Mouse (Mus musculus) myocyte (in vitro differentiated cells): ENCODE data around the gene Hes6. TPM values are rescaled to one million over a fixed set of nuclear protein-coding genes. Genes with fewer than 3 reads are reported as not detected.

Experiments
- H3K27me3 ChIP-seq: one replicate; pipeline ENCODE4 v1.6.1; 2011; ENCODE audit not compliant: control insufficient read depth, insufficient read depth, insufficient read length
- H3K36me3 ChIP-seq: one replicate; pipeline ENCODE4 v1.6.1; 2011; ENCODE audit not compliant: control insufficient read depth, insufficient read depth
- H3K4me2 ChIP-seq: one replicate; pipeline ENCODE4 v1.6.1; 2011; ENCODE audit warnings: low read depth, control low read depth
- H3K4me3 ChIP-seq: one replicate; pipeline ENCODE4 v1.5.1; 2011; ENCODE audit warnings: mild to moderate bottlenecking, control low read depth, moderate library complexity
- H3K79me2 ChIP-seq: one replicate; pipeline ENCODE4 v1.6.1; 2011; ENCODE audit not compliant: control insufficient read depth, insufficient read depth
- H3ac ChIP-seq: one replicate; pipeline ENCODE4 v1.6.1; 2011; ENCODE audit not compliant: control insufficient read depth, insufficient read length
- CEBPB ChIP-seq: IDR thresholded peaks from 2 replicates; pipeline ENCODE4 v1.6.1; 2011; ENCODE audit warnings: mild to moderate bottlenecking, moderate library complexity; ENCODE audit not compliant: poor library complexity, insufficient read depth, severe bottlenecking
- E2F4 ChIP-seq: IDR thresholded peaks from one replicate; pipeline ENCODE4 v1.6.1; 2011; ENCODE audit warnings: mild to moderate bottlenecking, control low read depth, moderate library complexity; ENCODE audit not compliant: insufficient read depth
- MAX ChIP-seq: IDR thresholded peaks from one replicate; pipeline ENCODE4 v1.6.1; 2011; ENCODE audit warnings: low read depth, mild to moderate bottlenecking, control low read depth
- MYOD1 ChIP-seq, 3 experiments: IDR thresholded peaks; one replicate each; pipeline ENCODE4 v1.6.1; 2011; ENCODE audit warnings: control low read depth in 2 of 3, low read depth in 2 of 3, mild to moderate bottlenecking in 2 of 3, moderate library complexity in 1 of 3; ENCODE audit not compliant: insufficient read length in 2 of 3, control insufficient read depth in 1 of 3
- MYOG ChIP-seq, 3 experiments: IDR thresholded peaks; one replicate each; pipeline ENCODE4 v1.6.1; 2011; ENCODE audit warnings: control low read depth in 2 of 3, low read depth in 2 of 3, mild to moderate bottlenecking in 2 of 3; ENCODE audit not compliant: insufficient read length in 2 of 3, control insufficient read depth in 1 of 3, insufficient read depth in 1 of 3
- POLR2A ChIP-seq: IDR thresholded peaks from one replicate; pipeline ENCODE4 v1.6.1; 2011; ENCODE audit warnings: low read depth, mild to moderate bottlenecking, control low read depth, moderate library complexity; ENCODE audit not compliant: insufficient read length
- POLR2AphosphoS2 ChIP-seq: IDR thresholded peaks from one replicate; pipeline ENCODE4 v1.6.1; 2011; ENCODE audit warnings: low read depth, control low read depth; ENCODE audit not compliant: insufficient read length
- REST ChIP-seq: IDR thresholded peaks from one replicate; pipeline ENCODE4 v1.6.1; 2011; ENCODE audit warnings: mild to moderate bottlenecking, control low read depth, moderate library complexity; ENCODE audit not compliant: insufficient read depth, insufficient read length
- SRF ChIP-seq: IDR thresholded peaks from one replicate; pipeline ENCODE4 v1.6.1; 2011; ENCODE audit warnings: low read depth; ENCODE audit not compliant: control insufficient read depth, insufficient read length
- TCF12 ChIP-seq: IDR thresholded peaks from one replicate; pipeline ENCODE4 v1.6.1; 2011; ENCODE audit warnings: mild to moderate bottlenecking, control low read depth; ENCODE audit not compliant: poor library complexity, insufficient read depth, severe bottlenecking
- TCF3 ChIP-seq: IDR thresholded peaks from one replicate; pipeline ENCODE4 v1.6.1; 2011; ENCODE audit warnings: low read depth, control low read depth; ENCODE audit not compliant: insufficient read length
- USF1 ChIP-seq: IDR thresholded peaks from one replicate; pipeline ENCODE4 v1.6.1; 2011; ENCODE audit warnings: low read depth, mild to moderate bottlenecking, control low read depth, moderate library complexity
- polyA plus RNA-seq: library from polyadenylated mRNA; unstranded; fragments of >200 nt; fragmentation: generic; extraction: Trizol; gene quantifications from one replicate; pipeline ENCODE4 v1.2.1, GENCODE M21; 2012; ENCODE audit warnings: missing spikeins

The Hes6 gene
- polyA plus RNA-seq, 1 experiment, result 250 TPM

DNA sequence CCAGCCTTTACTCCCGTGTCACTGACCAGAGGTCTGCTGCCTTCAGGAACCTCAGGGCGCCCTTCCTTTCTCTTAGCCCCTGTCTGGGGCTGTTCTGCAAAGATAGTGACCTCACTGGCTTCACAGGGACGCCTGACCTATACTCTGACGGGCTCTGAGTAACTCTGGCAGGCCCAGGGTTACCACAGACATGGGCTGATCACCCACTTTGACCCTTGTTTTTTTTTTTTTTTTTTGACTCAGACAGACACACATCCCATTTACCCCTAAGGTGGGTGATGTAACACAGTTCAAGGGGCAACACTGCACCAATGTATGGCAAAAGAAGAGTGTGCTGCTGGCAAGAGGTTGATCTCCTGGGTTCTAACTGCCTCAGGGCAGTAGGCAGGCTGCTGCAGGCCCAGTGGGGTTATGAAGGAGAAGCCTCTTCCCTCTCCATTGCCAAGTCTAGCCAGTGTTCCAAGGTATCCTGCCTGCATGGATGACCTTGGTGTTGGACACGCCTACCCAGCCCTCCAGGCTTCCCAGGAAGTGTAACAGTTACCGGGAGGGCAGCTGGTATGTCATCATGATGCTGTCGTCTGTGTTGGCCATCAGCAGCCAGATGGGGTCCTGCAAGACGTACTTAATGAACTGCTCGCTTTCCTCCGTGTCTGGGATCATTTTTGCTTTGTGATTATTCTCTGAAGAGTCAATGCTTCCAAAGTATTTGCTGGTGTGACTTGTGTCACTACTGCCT lies 6.2 kb upstream of the Hes6 start:
- peaks cover 7% of the 10 kb centered on the region for H3K36me3 ChIP-seq
- no peaks in the 10 kb centered on the region for H3K79me2 ChIP-seq
- H3K4me3 ChIP-seq, result no peak overlapping the region
- no peak for TF ChIP-seq MAX
- no peak for TF ChIP-seq E2F4
- no peak overlapping the region for H3ac ChIP-seq
- H3K4me2 ChIP-seq, result no peak overlapping the region
- H3K27me3 ChIP-seq, result no peaks in the 10 kb centered on the region

DNA sequence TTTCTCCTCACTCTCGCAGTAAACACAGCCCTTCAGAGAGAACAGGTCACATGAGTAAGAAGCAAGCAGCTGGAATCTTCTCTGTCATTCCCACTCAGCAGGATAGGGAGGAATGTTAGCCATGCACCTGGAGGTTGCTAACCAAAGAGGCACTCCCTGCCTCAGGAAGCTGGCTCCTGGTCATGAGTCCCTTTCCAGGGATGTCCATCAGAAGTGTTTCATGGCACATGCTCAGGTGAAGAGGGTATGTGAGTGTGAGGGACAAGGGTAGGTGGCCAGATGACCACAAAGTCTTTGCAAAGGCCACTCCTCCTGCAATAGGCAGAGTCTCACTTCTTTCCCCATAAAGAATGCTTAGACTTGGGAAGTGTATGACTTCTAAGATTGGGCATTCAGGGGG lies 4.2 kb upstream of the Hes6 start:
- TF ChIP-seq POLR2AphosphoS2 (no peak), MYOD1 (IDR thresholded peaks at IDR 0.05; ENCODE audit: control insufficient read depth in 1 of 3, insufficient read length in 2 of 3, low read depth in 2 of 3) (peak in 1 of 3 experiments; percentile 30)
- Histone ChIP-seq H3ac (no peak overlapping the region), H3K4me2 (no peak overlapping the region), H3K79me2 (no peaks in the 10 kb centered on the region), H3K36me3 (peaks cover 7% of the 10 kb centered on the region), H3K4me3 (no peak overlapping the region), H3K27me3 (no peaks in the 10 kb centered on the region)

DNA sequence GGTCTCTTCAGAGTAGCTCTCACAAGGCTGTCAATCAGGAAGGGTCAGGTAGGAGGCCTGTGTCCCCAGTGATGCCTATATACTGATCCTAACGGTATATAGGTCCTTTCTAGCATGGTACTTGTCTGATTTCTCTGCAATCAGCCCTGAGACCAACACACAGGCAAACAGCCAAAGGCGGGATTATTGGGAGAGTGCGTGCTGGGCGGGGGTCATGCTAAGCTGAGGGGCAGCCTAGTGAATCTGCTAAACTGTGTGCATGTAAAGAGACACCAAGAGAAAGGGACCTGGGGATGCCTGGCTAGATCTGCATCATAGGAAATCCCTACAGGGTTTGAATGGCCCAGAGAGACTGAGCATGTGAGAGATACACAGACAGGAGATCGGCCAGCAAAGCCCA lies 1.5 kb upstream of the Hes6 start:
- no peaks in the 10 kb centered on the region for H3K36me3 ChIP-seq
- peak overlapping the region; percentile 99 for H3K4me2 ChIP-seq
- no peaks in the 10 kb centered on the region for H3K79me2 ChIP-seq
- no peak overlapping the region for H3K4me3 ChIP-seq
- TF ChIP-seq POLR2A (no peak), TCF12 (no peak), MAX (no peak), POLR2AphosphoS2 (no peak), TCF3 (no peak)
- H3K27me3 ChIP-seq, result no peaks in the 10 kb centered on the region
- H3ac ChIP-seq, result no peak overlapping the region

DNA sequence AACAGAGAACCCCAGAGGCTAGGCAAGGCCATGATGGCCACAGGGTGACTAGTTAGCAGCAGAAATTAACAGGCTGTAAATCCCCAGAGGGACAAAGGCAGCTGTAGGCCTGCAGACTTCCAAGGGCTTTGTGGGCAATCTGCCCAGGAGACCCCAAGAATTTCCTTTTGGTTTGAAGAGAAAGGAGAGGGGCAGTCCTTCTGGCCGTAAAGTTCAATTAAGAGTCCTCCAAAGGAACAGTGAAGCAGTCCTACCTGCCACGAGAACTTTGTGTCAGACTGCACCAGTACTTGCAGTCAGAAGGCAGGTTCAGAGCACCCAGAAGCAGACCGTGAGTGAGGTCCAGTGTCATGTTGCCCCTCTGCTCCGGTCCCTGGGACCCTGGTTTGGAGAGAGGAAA lies 1.1 kb upstream of the Hes6 start:
- Histone ChIP-seq H3K27me3 (no peaks in the 10 kb centered on the region), H3ac (no peak overlapping the region), H3K36me3 (no peaks in the 10 kb centered on the region), H3K79me2 (no peaks in the 10 kb centered on the region), H3K4me2 (peak overlapping the region; percentile 99), H3K4me3 (peak overlapping the region; percentile 73)
- TF ChIP-seq SRF (no peak), MYOD1 (IDR thresholded peaks at IDR 0.05; ENCODE audit: control insufficient read depth in 1 of 3, insufficient read length in 2 of 3, low read depth in 2 of 3) (peak in 1 of 3 experiments; percentile 1)

DNA sequence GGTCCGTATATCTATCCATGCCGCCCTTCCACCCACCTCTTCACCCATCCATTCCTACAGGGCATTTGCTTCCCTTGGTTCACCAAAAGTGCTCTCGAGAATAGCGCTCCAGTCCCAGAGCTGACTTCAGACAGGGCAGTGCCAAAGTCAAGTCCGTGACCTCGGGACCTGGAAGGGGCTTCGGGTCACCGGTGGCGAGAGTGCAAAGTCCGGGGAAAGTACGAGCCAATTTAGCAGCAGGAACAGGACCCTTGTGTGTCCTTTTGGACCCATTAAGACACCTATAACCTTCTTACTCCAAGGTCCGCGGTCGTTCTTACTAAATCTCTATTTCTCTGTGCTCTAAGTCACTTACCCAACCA lies 321 bp downstream of the Hes6 start:
- H3K4me3 ChIP-seq, result peak overlapping the region; percentile 73
- no peaks in the 10 kb centered on the region for H3K36me3 ChIP-seq
- TF ChIP-seq MYOD1 (IDR thresholded peaks at IDR 0.05; ENCODE audit: control insufficient read depth in 1 of 3, insufficient read length in 2 of 3, low read depth in 2 of 3) (no peak), SRF (no peak), MYOG (IDR thresholded peaks at IDR 0.05; ENCODE audit: control insufficient read depth in 1 of 3, insufficient read depth in 1 of 3, insufficient read length in 2 of 3, low read depth in 2 of 3) (no peak)
- H3ac ChIP-seq, result peak overlapping the region; percentile 40
- H3K4me2 ChIP-seq, result peak overlapping the region; percentile 99
- H3K27me3 ChIP-seq, result no peaks in the 10 kb centered on the region
- no peaks in the 10 kb centered on the region for H3K79me2 ChIP-seq

DNA sequence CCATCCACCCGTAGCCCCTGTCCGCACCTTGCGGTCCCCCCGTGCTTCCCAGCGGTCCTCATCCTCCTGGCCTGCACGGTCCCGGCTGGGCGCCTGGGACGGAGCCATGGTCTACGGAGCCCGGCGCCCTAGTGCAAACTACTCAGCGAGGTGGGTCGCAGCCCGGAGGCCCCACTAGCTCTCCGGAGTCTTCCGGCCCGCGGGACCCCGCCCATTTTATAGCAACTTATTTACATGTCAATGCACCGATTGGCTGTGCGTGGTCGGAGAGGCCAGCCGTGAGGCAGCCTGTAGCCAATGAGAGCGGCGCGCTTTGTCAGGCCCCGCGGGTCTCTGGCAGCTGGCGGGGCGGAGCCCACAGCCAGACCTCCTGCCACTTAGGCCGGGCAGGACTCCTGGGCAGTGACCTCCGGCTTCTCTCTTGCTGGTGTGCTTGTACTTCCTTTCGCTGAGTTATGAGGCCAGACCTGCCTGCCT lies 770 bp downstream of the Hes6 start:
- peak overlapping the region; percentile 99 for H3K4me2 ChIP-seq
- no peaks in the 10 kb centered on the region for H3K27me3 ChIP-seq
- H3K4me3 ChIP-seq, result peak overlapping the region; percentile 73
- no peaks in the 10 kb centered on the region for H3K79me2 ChIP-seq
- TF ChIP-seq E2F4 (no peak), POLR2AphosphoS2 (peak; percentile 97), REST (no peak), MYOG (IDR thresholded peaks at IDR 0.05; ENCODE audit: control insufficient read depth in 1 of 3, insufficient read depth in 1 of 3, insufficient read length in 2 of 3, low read depth in 2 of 3) (peak; percentile 70 to 88 (median 75)), TCF12 (no peak), POLR2A (peak; percentile 86), MYOD1 (IDR thresholded peaks at IDR 0.05; ENCODE audit: control insufficient read depth in 1 of 3, insufficient read length in 2 of 3, low read depth in 2 of 3) (peak in 2 of 3 experiments; percentile 69 to 91), CEBPB (no peak), SRF (peak; percentile 58), MAX (no peak), USF1 (no peak), TCF3 (peak; percentile 42)
- peak overlapping the region; percentile 40 for H3ac ChIP-seq
- H3K36me3 ChIP-seq, result no peaks in the 10 kb centered on the region
